Mouse (Mus musculus): ENCODE measurements around the gene Cdca7.

The Cdca7 gene

GRCm38 (mm10) chr2:72493039-72493438 lies 17.1 kb downstream of the Cdca7 start:
- no peak for DNase-seq (ENCODE audit: low spot score)

- no peak for DNase-seq (ENCODE audit: low spot score)
Observed at GRCm38 (mm10) chr2:72499074-72499721, 23.2 kb downstream of the Cdca7 start.

- no peak for DNase-seq (ENCODE audit: low spot score)
Observed at GRCm38 (mm10) chr2:72499782-72500411, 23.9 kb downstream of the Cdca7 start.

- no peak for DNase-seq (ENCODE audit: low spot score)
Observed at GRCm38 (mm10) chr2:72502041-72502813, 26.3 kb downstream of the Cdca7 start.

- no peak for DNase-seq (ENCODE audit: low spot score)
Observed at GRCm38 (mm10) chr2:72503646-72504045, 27.7 kb downstream of the Cdca7 start.

GRCm38 (mm10) chr2:72507855-72508635 lies 32.1 kb downstream of the Cdca7 start:
- no peak for DNase-seq (ENCODE audit: low spot score)

- no peak for DNase-seq (ENCODE audit: low spot score)
Observed at GRCm38 (mm10) chr2:72508891-72509290, 32.9 kb downstream of the Cdca7 start.

- DNase-seq (ENCODE audit: low spot score): no peak
Observed at GRCm38 (mm10) chr2:72515526-72515925, 39.6 kb downstream of the Cdca7 start.

GRCm38 (mm10) chr2:72515971-72516719 lies 40.2 kb downstream of the Cdca7 start:
- no peak for DNase-seq (ENCODE audit: low spot score)

- DNase-seq (ENCODE audit: low spot score): no peak
Observed at GRCm38 (mm10) chr2:72516720-72517089, 40.7 kb downstream of the Cdca7 start.

- no peak for DNase-seq (ENCODE audit: low spot score)
Observed at GRCm38 (mm10) chr2:72524022-72524421, 48.1 kb downstream of the Cdca7 start.

- no peak for DNase-seq (ENCODE audit: low spot score)
Observed at GRCm38 (mm10) chr2:72525556-72525955, 49.6 kb downstream of the Cdca7 start.

GRCm38 (mm10) chr2:72529026-72529357 lies 53.0 kb downstream of the Cdca7 start:
- no peak for DNase-seq (ENCODE audit: low spot score)

- no peak for DNase-seq (ENCODE audit: low spot score)
Observed at GRCm38 (mm10) chr2:72529358-72530319, 53.7 kb downstream of the Cdca7 start.

GRCm38 (mm10) chr2:72535889-72536288 lies 59.9 kb downstream of the Cdca7 start:
- DNase-seq (ENCODE audit: low spot score): no peak
